Comparison of ENCODE assay signal across 41 mouse cellular contexts in the genomic region with DNA sequence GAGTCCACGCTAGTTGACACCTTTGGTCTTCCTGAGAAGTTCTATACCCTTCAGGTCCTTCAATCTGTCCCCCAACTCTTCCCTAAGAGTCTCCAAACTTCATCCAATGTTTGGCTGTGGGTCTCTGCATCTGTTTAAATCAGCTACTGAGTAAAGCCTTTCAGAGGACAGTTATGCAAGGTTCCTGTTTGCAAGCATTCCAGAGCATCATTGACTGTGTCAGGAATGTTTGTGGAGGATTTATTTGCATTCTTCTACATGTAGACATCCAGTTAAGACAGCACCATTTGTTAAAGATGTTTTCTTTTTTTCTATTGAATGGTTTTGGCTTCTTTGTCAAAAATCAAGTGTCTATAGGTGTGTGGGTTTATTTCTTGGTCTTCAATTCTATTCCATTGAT. TPM values are rescaled to one million over a fixed set of nuclear protein-coding genes. Genes with fewer than 3 reads are reported as not detected.
"Had no signal": no experiment of that assay in that cellular context is flagged by ENCODE, and none has a peak within 500 bp of the region (broad histone marks: within the 10 kb centered on the region; RNA-seq: fewer than 3 reads in every experiment).

No protein-coding gene starts in this region.

- ATAC-seq: hindbrain, embryonic 16.5 days; hindbrain, postnatal 0 days; inflammation-experienced regulatory T-cells, adult 6 months; intestine, embryonic 15.5 days; intestine, embryonic 16.5 days; intestine, postnatal 0 days had no signal

- H3K4me2 ChIP-seq: heart, embryonic 13.5 days; heart, embryonic 15.5 days; hindbrain, embryonic 12.5 days; hindbrain, embryonic 13.5 days; hindbrain, embryonic 14.5 days; hindbrain, embryonic 15.5 days; intestine, embryonic 15.5 days; kidney, embryonic 15.5 days had no signal

- H3K27me3 ChIP-seq: heart, embryonic 13.5 days; heart, embryonic 15.5 days; hindbrain, embryonic 12.5 days; hindbrain, embryonic 13.5 days; hindbrain, embryonic 15.5 days; intestine, embryonic 15.5 days; kidney, embryonic 15.5 days had no signal

- H3K4me3 ChIP-seq: heart, embryonic 13.5 days; heart, embryonic 15.5 days; hindbrain, embryonic 10.5 days; hindbrain, embryonic 12.5 days; hindbrain, embryonic 13.5 days; hindbrain, embryonic 15.5 days; intestine, embryonic 15.5 days; kidney, embryonic 15.5 days; layer of hippocampus, adult 2 months; left cerebral cortex, adult 2 months had no signal

- H3K9me3 ChIP-seq: heart, embryonic 15.5 days; hindbrain, embryonic 10.5 days; hindbrain, embryonic 12.5 days; hindbrain, embryonic 13.5 days; hindbrain, embryonic 15.5 days; intestine, embryonic 15.5 days; kidney, embryonic 15.5 days had no signal

- DNase-seq: heart, postnatal 10 days; heart, postnatal 14 days; heart, postnatal 36 days; heart, postnatal 4 days; kidney, adult 11 months; kidney, adult 18-20 months; kidney, adult 2 months; kidney, adult 8-10 months; kidney, adult 9 months; kidney, postnatal 10 days; kidney, postnatal 14 days; kidney, postnatal 25 days; kidney, postnatal 36 days; kidney, postnatal 4 days; layer of hippocampus, adult 9-11 months; layer of hippocampus, postnatal 36 days had no signal

- H3K36me3 ChIP-seq: heart, embryonic 13.5 days; heart, embryonic 15.5 days; hindbrain, embryonic 10.5 days; hindbrain, embryonic 12.5 days; hindbrain, embryonic 13.5 days; hindbrain, embryonic 15.5 days; intestine, embryonic 15.5 days; kidney, embryonic 15.5 days had no signal

- H3K27ac ChIP-seq: heart, embryonic 13.5 days; heart, embryonic 15.5 days; hindbrain, embryonic 10.5 days; hindbrain, embryonic 12.5 days; hindbrain, embryonic 13.5 days; hindbrain, embryonic 14.5 days; hindbrain, embryonic 15.5 days; hindbrain, postnatal 0 days; intestine, embryonic 15.5 days; kidney, embryonic 15.5 days; kidney, postnatal 0 days; layer of hippocampus, adult 2 months; left cerebral cortex, adult 2 months had no signal

- H3K9ac ChIP-seq: heart, embryonic 13.5 days; heart, embryonic 15.5 days; hindbrain, embryonic 12.5 days; hindbrain, embryonic 13.5 days; hindbrain, embryonic 14.5 days; hindbrain, embryonic 15.5 days; intestine, embryonic 15.5 days; kidney, embryonic 15.5 days had no signal

- H3K4me1 ChIP-seq: heart, embryonic 13.5 days; heart, embryonic 15.5 days; hindbrain, embryonic 10.5 days; hindbrain, embryonic 12.5 days; hindbrain, embryonic 13.5 days; hindbrain, embryonic 15.5 days; intestine, embryonic 15.5 days; kidney, embryonic 15.5 days had no signal

RNA-seq across cellular contexts. Expression of gene Catsperb, which starts 21.7 kb away (rescaled TPM):
- polyA plus RNA-seq: heart, embryonic 13.5 days; heart, embryonic 14.5 days; heart, embryonic 15.5 days; heart, embryonic 16.5 days; heart, postnatal 0 days; hindbrain, embryonic 10.5 days; hindbrain, embryonic 11.5 days; hindbrain, embryonic 12.5 days; hindbrain, embryonic 13.5 days; hindbrain, embryonic 14.5 days; hindbrain, embryonic 15.5 days; hindbrain, embryonic 16.5 days; hindbrain, postnatal 0 days; intestine, embryonic 14.5 days; intestine, embryonic 15.5 days; intestine, embryonic 16.5 days; intestine, postnatal 0 days; kidney, adult 2 months; kidney, embryonic 14.5 days; kidney, embryonic 15.5 days; kidney, embryonic 16.5 days; kidney, postnatal 0 days; large intestine, adult 2 months had no signal
